Mouse (Mus musculus) bone marrow, adult 2 months (tissue): ENCODE measurements around the gene Col15a1.

Source experiments
- CTCF ChIP-seq: fragments of 200-500 bp; IDR thresholded peaks from 2 replicates; pipeline ENCODE4 v1.5.1; 2011; ENCODE audit warnings: low read length, control low read depth; ENCODE audit not compliant: control insufficient read depth, insufficient read depth
- POLR2A ChIP-seq: fragments of 200-500 bp; IDR thresholded peaks from 2 replicates; pipeline ENCODE4 v1.6.1; 2011; ENCODE audit warnings: low read depth, mild to moderate bottlenecking, control low read depth, low read length, borderline replicate concordance; ENCODE audit not compliant: control insufficient read depth

DNA sequence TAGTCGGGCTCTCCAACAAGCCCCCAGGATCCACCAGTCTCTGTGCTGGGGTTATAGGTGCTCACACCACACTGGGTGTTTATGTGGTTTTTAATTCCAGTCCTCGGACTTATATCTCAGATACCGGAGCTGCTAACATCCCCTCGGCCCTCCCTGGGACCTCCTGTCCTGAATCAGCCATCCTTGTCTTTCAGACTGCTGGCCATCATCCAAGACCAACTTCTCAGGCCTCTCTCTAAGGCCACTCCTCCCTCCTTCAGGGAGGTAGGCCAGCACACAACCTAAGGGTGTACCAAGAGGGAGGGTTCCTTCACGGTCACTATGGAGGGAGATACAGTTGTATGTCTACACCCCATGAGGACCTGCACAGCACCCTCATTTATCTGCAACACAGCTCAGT, 4.3 kb upstream of the Col15a1 start:
- no peak for TF ChIP-seq POLR2A
- no peak for TF ChIP-seq CTCF
